Comparison of ENCODE assay signal across 9 mouse cellular contexts in genomic region chr2:27175696-27176267, GRCm38 (mm10). TPM values are rescaled to one million over a fixed set of nuclear protein-coding genes. Genes with fewer than 3 reads are reported as not detected.
A peak's percentile ranks its signal among the peaks of the same experiment; 100 is the strongest.
DNase-seq lines count a peak whose midpoint lies in the region; ATAC-seq and TF ChIP-seq lines count a peak whose summit lies in the region.
"Had no signal": no experiment of that assay in that cellular context is flagged by ENCODE, and none has a peak within 500 bp of the region (broad histone marks: within the 10 kb centered on the region; RNA-seq: fewer than 3 reads in every experiment).

No protein-coding gene starts in this region.

- no peak for TF ChIP-seq POLR2A in lung, adult 2 months (IDR thresholded peaks at IDR 0.05; ENCODE audit: borderline replicate concordance, extremely low read depth, low read depth, low read length)

- no peak overlapping the region for H3K4me3 ChIP-seq in lung, embryonic 16.5 days (ENCODE audit: low read length)
- H3K4me3 ChIP-seq in lung, adult 2 months (replicated peaks; ENCODE audit: extremely low read depth, low read depth, low read length), result no peak overlapping the region

- peak; percentile 37; the same call in 1 of the 2 replicates for ATAC-seq in lung, embryonic 16.5 days (ENCODE audit: low read depth)

- no peaks in the 10 kb centered on the region; the same call in 1 of the 2 replicates for H3K4me1 ChIP-seq in lung, embryonic 16.5 days (replicated peaks; ENCODE audit: control insufficient read depth, insufficient read depth, low read length)
- no peaks in the 10 kb centered on the region for H3K4me1 ChIP-seq in lung, adult 2 months (ENCODE audit: control insufficient read depth, insufficient read depth, low read length)

- H3K9me3 ChIP-seq in lung, embryonic 16.5 days (ENCODE audit: control insufficient read depth, low read length), result no peaks in the 10 kb centered on the region

- no peaks in the 10 kb centered on the region for H3K36me3 ChIP-seq in lung, embryonic 16.5 days (ENCODE audit: control insufficient read depth, insufficient read depth, low read length)

- WGBS in lung, embryonic 16.5 days, result 60% methylated on average over 10 of the region's 10 CpGs
- 58% methylated on average over 10 of the region's 10 CpGs for WGBS in lung, adult 2 months

- H3K27ac ChIP-seq in lung, embryonic 16.5 days (ENCODE audit: low read length), result no peak overlapping the region

- DNase-seq in cerebellum, postnatal 10 days, result peak; percentile 36 to 42
- DNase-seq in cerebellum, adult 11 months, result no peak
- DNase-seq in lung, adult 2 months, result no peak
- DNase-seq in gastrocnemius, postnatal 4 days (ENCODE audit: low spot score in 2 of 2), result peak; percentile 43 to 73
- peak; percentile 46 to 57 for DNase-seq in thymus, adult 18-20 months
- DNase-seq in layer of hippocampus, postnatal 36 days, result no peak
- no peak for DNase-seq in embryo, embryonic 9.5 days (ENCODE audit: extremely low spot score)

- no peaks in the 10 kb centered on the region; the same call in 1 of the 2 replicates for H3K27me3 ChIP-seq in lung, embryonic 16.5 days (ENCODE audit: control insufficient read depth, insufficient read depth, low read depth, low read length)

- H3K4me2 ChIP-seq in lung, embryonic 16.5 days (ENCODE audit: low read depth, low read length), result no peak overlapping the region

- no peak for TF ChIP-seq CTCF in lung, adult 2 months (IDR thresholded peaks at IDR 0.05; ENCODE audit: insufficient read depth, low read length)

- no peak overlapping the region for H3K9ac ChIP-seq in lung, embryonic 16.5 days (ENCODE audit: low read length)

RNA-seq across cellular contexts. Expression of gene Dbh, which starts 10.7 kb away (rescaled TPM):
- polyA plus RNA-seq in lung, embryonic 16.5 days (2015; fragmentation: Nextera tagmentation; extraction: Ambion mirVana), result 0.54 and 0.84 TPM in 2 replicates
- 0.17 and 0.18 TPM in 2 replicates for polyA plus RNA-seq in lung, adult 2 months (2012; rRNA removed)
- total RNA-seq in gastrocnemius, postnatal 4 days (2021), result under 1 TPM; 0.20 to 0.36 TPM
- under 1 TPM; 0.25 to 0.48 TPM for total RNA-seq in layer of hippocampus, postnatal 36 days (2021)

RNA-seq across cellular contexts. Expression of gene Fam163b, which starts 33.5 kb away (rescaled TPM):
- 0.54 and 0.64 TPM in 2 replicates for polyA plus RNA-seq in lung, embryonic 16.5 days (2015; fragmentation: Nextera tagmentation; extraction: Ambion mirVana)
- polyA plus RNA-seq in lung, adult 2 months (2012; rRNA removed), result 0.03 and 0.04 TPM in 2 replicates
- under 1 TPM; 0.29 to 0.39 TPM for total RNA-seq in gastrocnemius, postnatal 4 days (2021)
- total RNA-seq in layer of hippocampus, postnatal 36 days (2021), result 100 to 1,000 TPM; 107 to 130 TPM
- polyA plus RNA-seq: liver, embryonic 16.5 days had no signal

Comparison
In these comparisons a context has a peak if more than half of its experiments do, and no peak if none do; other contexts are left out.
1. DNase-seq: peak in cerebellum, postnatal 10 days (2 of 2), gastrocnemius, postnatal 4 days (2 of 2) and thymus, adult 18-20 months (2 of 2); none in cerebellum, adult 11 months (single experiment), lung, adult 2 months (single experiment), layer of hippocampus, postnatal 36 days (0 of 2) and embryo, embryonic 9.5 days (single experiment).
2. RNA of gene Fam163b, which starts 33.5 kb away (total RNA-seq): 107 to 130 TPM in layer of hippocampus, postnatal 36 days; 0.29 to 0.39 TPM in gastrocnemius, postnatal 4 days; every median in the first group is over 10 times any median in the second.